Mouse (Mus musculus): Measurements from ENCODE around the gene Oxld1.

- TF ChIP-seq CTCF (conservative IDR thresholded peaks at IDR 0.05 in 1 of 2, IDR thresholded peaks at IDR 0.05 in 1 of 2; ENCODE audit: low read depth in 2 of 2, low read length in 2 of 2) (no peak), POLR2A (IDR thresholded peaks at IDR 0.05; ENCODE audit: low read depth, low read length) (no peak), UBTF (IDR thresholded peaks at IDR 0.05; ENCODE audit: low read depth, low read length) (no peak), JUND (conservative IDR thresholded peaks at IDR 0.05; ENCODE audit: low read depth, low read length) (no peak), USF1 (IDR thresholded peaks at IDR 0.05; ENCODE audit: low read depth, low read length) (no peak), IRF4 (IDR thresholded peaks at IDR 0.05; ENCODE audit: low read depth, low read length) (no peak)
Measured at GRCm38 (mm10) chr11:120455413-120455812, 2.5 kb downstream of the Oxld1 start.

Measured in CH12.LX (cell line).